Mouse (Mus musculus) forebrain, embryonic 15.5 days (tissue): ENCODE measurements at regions not wholly inside any gene's neighbourhood (a gene's known extent, or its start where the extent isn't known, plus 50 kb on each side); places are given as distances from the start of the nearest gene placed in this dataset.
A peak's percentile ranks its signal among the peaks of the same experiment; 100 is the strongest.
"Not testable (repeated sequence)": the region's sequence is repeated elsewhere in the genome, so short reads cannot be mapped to it uniquely, and the experiment has no call there.

Experiments
- ATAC-seq: fragments of 200-750 bp; cut with Nextera tagmentation; replicated peaks from 2 replicates; pipeline ENCODE4 v1.8.0; 2017; ENCODE audit warnings: mild to moderate bottlenecking, moderate TSS enrichment, moderate library complexity
- H3K27ac ChIP-seq: fragments of 300-500 bp; sonication (generic); replicated peaks from 2 replicates; pipeline ENCODE4 v1.5.1; 2015; ENCODE audit warnings: mild to moderate bottlenecking, inconsistent platforms
- H3K27me3 ChIP-seq: fragments of 300-500 bp; sonication (generic); 2 replicates; pipeline ENCODE4 v1.6.1; 2015; ENCODE audit warnings: inconsistent platforms
- H3K36me3 ChIP-seq: fragments of 300-500 bp; sonication (generic); 2 replicates; pipeline ENCODE4 v1.6.1; 2015; ENCODE audit warnings: mild to moderate bottlenecking, inconsistent platforms
- H3K4me1 ChIP-seq: fragments of 300-500 bp; sonication (generic); 2 replicates; pipeline ENCODE4 v1.6.1; 2015; ENCODE audit warnings: inconsistent platforms
- H3K4me2 ChIP-seq: fragments of 300-500 bp; sonication (generic); replicated peaks from 2 replicates; pipeline ENCODE4 v1.6.1; 2015; ENCODE audit warnings: mild to moderate bottlenecking, inconsistent platforms
- H3K4me3 ChIP-seq: fragments of 300-500 bp; sonication (generic); 2 replicates; pipeline ENCODE4 v1.5.1; 2015; ENCODE audit warnings: mild to moderate bottlenecking, inconsistent platforms
- H3K9ac ChIP-seq: fragments of 300-500 bp; sonication (generic); replicated peaks from 2 replicates; pipeline ENCODE4 v1.6.1; 2015; ENCODE audit warnings: mild to moderate bottlenecking, inconsistent platforms
- H3K9me3 ChIP-seq: fragments of 300-500 bp; sonication (generic); 2 replicates; pipeline ENCODE4 v1.6.1; 2016; ENCODE audit warnings: inconsistent platforms
- WGBS: fragments of 180-500 bp; shearing (Covaris S2); methylation state at CpG from one replicate; pipeline ENCODE4 v1.1.7; 2015; ENCODE audit warnings: mixed read lengths; 5-methylcytosine and 5-hydroxymethylcytosine counted together

- no peak overlapping the region for H3K9ac ChIP-seq
- peak; percentile 71 for ATAC-seq
These were observed 929.7 kb downstream of the Gm9195 start for GRCm38 (mm10) chr14:71561906-71562305.

GRCm38 (mm10) chr14:71554324-71554723 lies 937.3 kb downstream of the Gm9195 start:
- ATAC-seq, result not testable (repeated sequence)

More at GRCm38 (mm10) chr14:71561906-71562305, 929.7 kb downstream of the Gm9195 start:
- no peaks in the 10 kb centered on the region for H3K4me1 ChIP-seq
- H3K9me3 ChIP-seq, result no peaks in the 10 kb centered on the region
- H3K27me3 ChIP-seq, result no peaks in the 10 kb centered on the region
- H3K4me3 ChIP-seq, result no peak overlapping the region
- WGBS, result 66% methylated on average over 4 of the region's 4 CpGs
- H3K27ac ChIP-seq, result no peak overlapping the region
- H3K4me2 ChIP-seq, result no peak overlapping the region
- H3K36me3 ChIP-seq, result no peaks in the 10 kb centered on the region

GRCm38 (mm10) chr14:71543580-71543979 lies 943.9 kb upstream of the Fam160b2 start:
- no peak overlapping the region for H3K9ac ChIP-seq
- H3K4me1 ChIP-seq, result no peaks in the 10 kb centered on the region
- H3K9me3 ChIP-seq, result no peaks in the 10 kb centered on the region
- H3K27me3 ChIP-seq, result no peaks in the 10 kb centered on the region
- 92% methylated on average over 3 of the region's 3 CpGs for WGBS
- ATAC-seq, result no peak
- H3K4me3 ChIP-seq, result no peak overlapping the region
- H3K36me3 ChIP-seq, result no peaks in the 10 kb centered on the region
- H3K4me2 ChIP-seq, result no peak overlapping the region
- H3K27ac ChIP-seq, result no peak overlapping the region

More at GRCm38 (mm10) chr14:71554324-71554723, 937.3 kb downstream of the Gm9195 start:
- not testable (repeated sequence) for H3K27ac ChIP-seq, H3K4me1 ChIP-seq, H3K36me3 ChIP-seq, H3K27me3 ChIP-seq, H3K9ac ChIP-seq, H3K4me3 ChIP-seq, H3K4me2 ChIP-seq, H3K9me3 ChIP-seq
- WGBS, result 94% methylated on average over 2 of the region's 3 CpGs

- 80% methylated on average over 11 of the region's 11 CpGs for WGBS
- Histone ChIP-seq H3K27me3 (no peaks in the 10 kb centered on the region), H3K4me2 (no peak overlapping the region), H3K4me3 (no peak overlapping the region), H3K4me1 (no peaks in the 10 kb centered on the region), H3K9me3 (no peaks in the 10 kb centered on the region), H3K9ac (no peak overlapping the region), H3K27ac (no peak overlapping the region), H3K36me3 (no peaks in the 10 kb centered on the region)
- ATAC-seq, result no peak
These were observed 932.5 kb upstream of the Fam160b2 start for GRCm38 (mm10) chr14:71532074-71532659.

- H3K9ac ChIP-seq, result no peak overlapping the region
- WGBS, result 80% methylated on average over 2 of the region's 2 CpGs
These were observed 931.7 kb upstream of the Fam160b2 start for GRCm38 (mm10) chr14:71531298-71531697.

GRCm38 (mm10) chr14:71530421-71530820 lies 930.8 kb upstream of the Fam160b2 start:
- no peaks in the 10 kb centered on the region for H3K9me3 ChIP-seq
- no peak overlapping the region for H3K27ac ChIP-seq
- no peak overlapping the region for H3K4me3 ChIP-seq
- WGBS, result 83% methylated on average over 6 of the region's 6 CpGs
- no peaks in the 10 kb centered on the region for H3K4me1 ChIP-seq
- no peak overlapping the region for H3K4me2 ChIP-seq
- no peaks in the 10 kb centered on the region for H3K36me3 ChIP-seq
- no peaks in the 10 kb centered on the region for H3K27me3 ChIP-seq
- no peak for ATAC-seq
- no peak overlapping the region for H3K9ac ChIP-seq

More at GRCm38 (mm10) chr14:71531298-71531697, 931.7 kb upstream of the Fam160b2 start:
- no peak overlapping the region for H3K4me3 ChIP-seq
- H3K4me1 ChIP-seq, result no peaks in the 10 kb centered on the region
- no peak for ATAC-seq
- H3K9me3 ChIP-seq, result no peaks in the 10 kb centered on the region
- no peaks in the 10 kb centered on the region for H3K27me3 ChIP-seq
- H3K27ac ChIP-seq, result no peak overlapping the region
- H3K36me3 ChIP-seq, result no peaks in the 10 kb centered on the region
- no peak overlapping the region for H3K4me2 ChIP-seq

- H3K27ac ChIP-seq, result no peak overlapping the region
- H3K4me2 ChIP-seq, result no peak overlapping the region
- WGBS, result 48% methylated on average over 2 of the region's 2 CpGs
- no peak overlapping the region for H3K9ac ChIP-seq
- H3K9me3 ChIP-seq, result no peaks in the 10 kb centered on the region
- no peak overlapping the region for H3K4me3 ChIP-seq
- H3K27me3 ChIP-seq, result no peaks in the 10 kb centered on the region
- H3K36me3 ChIP-seq, result no peaks in the 10 kb centered on the region
- ATAC-seq, result no peak
- no peaks in the 10 kb centered on the region for H3K4me1 ChIP-seq
These were observed 918.9 kb upstream of the Fam160b2 start for GRCm38 (mm10) chr14:71518541-71518940.

GRCm38 (mm10) chr14:71500851-71501250 lies 901.2 kb upstream of the Fam160b2 start:
- ATAC-seq, result no peak
- no peaks in the 10 kb centered on the region for H3K36me3 ChIP-seq
- H3K9me3 ChIP-seq, result no peaks in the 10 kb centered on the region
- H3K27me3 ChIP-seq, result no peaks in the 10 kb centered on the region
- H3K4me2 ChIP-seq, result no peak overlapping the region
- WGBS, result 52% methylated on average over 1 of the region's 1 CpGs
- no peak overlapping the region for H3K4me3 ChIP-seq
- H3K9ac ChIP-seq, result no peak overlapping the region
- no peaks in the 10 kb centered on the region for H3K4me1 ChIP-seq
- H3K27ac ChIP-seq, result no peak overlapping the region

- Histone ChIP-seq H3K9me3 (no peaks in the 10 kb centered on the region), H3K4me2 (no peak overlapping the region), H3K4me3 (no peak overlapping the region), H3K4me1 (no peaks in the 10 kb centered on the region), H3K36me3 (no peaks in the 10 kb centered on the region), H3K27ac (no peak overlapping the region), H3K27me3 (no peaks in the 10 kb centered on the region), H3K9ac (no peak overlapping the region)
- ATAC-seq, result no peak; the same call in 1 of the 2 replicates
- WGBS, result 62% methylated on average over 7 of the region's 7 CpGs
These were observed 891.6 kb upstream of the Fam160b2 start for GRCm38 (mm10) chr14:71491201-71491600.

- ATAC-seq, result no peak
- H3K9me3 ChIP-seq, result no peaks in the 10 kb centered on the region
- H3K36me3 ChIP-seq, result no peaks in the 10 kb centered on the region
- H3K9ac ChIP-seq, result no peak overlapping the region
- H3K27me3 ChIP-seq, result no peaks in the 10 kb centered on the region
- no peak overlapping the region for H3K4me3 ChIP-seq
- no peak overlapping the region for H3K27ac ChIP-seq
- H3K4me1 ChIP-seq, result no peaks in the 10 kb centered on the region
- WGBS, result 88% methylated on average over 12 of the region's 12 CpGs
- H3K4me2 ChIP-seq, result no peak overlapping the region
These were observed 886.7 kb upstream of the Fam160b2 start for GRCm38 (mm10) chr14:71486176-71486970.

GRCm38 (mm10) chr14:71475656-71476055 lies 876.0 kb upstream of the Fam160b2 start:
- Histone ChIP-seq H3K4me1 (no peaks in the 10 kb centered on the region), H3K36me3 (no peaks in the 10 kb centered on the region), H3K27me3 (no peaks in the 10 kb centered on the region), H3K9ac (no peak overlapping the region), H3K9me3 (no peaks in the 10 kb centered on the region), H3K4me2 (no peak overlapping the region), H3K27ac (no peak overlapping the region), H3K4me3 (no peak overlapping the region)
- WGBS, result 57% methylated on average over 2 of the region's 2 CpGs
- no peak for ATAC-seq

- Histone ChIP-seq H3K4me2 (no peak overlapping the region), H3K4me1 (no peaks in the 10 kb centered on the region), H3K9ac (no peak overlapping the region), H3K4me3 (no peak overlapping the region), H3K36me3 (no peaks in the 10 kb centered on the region), H3K27me3 (no peaks in the 10 kb centered on the region), H3K9me3 (no peaks in the 10 kb centered on the region), H3K27ac (no peak overlapping the region)
- 80% methylated on average over 6 of the region's 6 CpGs for WGBS
- no peak for ATAC-seq
These were observed 874.3 kb upstream of the Fam160b2 start for GRCm38 (mm10) chr14:71473907-71474306.
